Mouse (Mus musculus) small intestine, adult 2 months (tissue): ENCODE data around the gene Napa. TPM values are rescaled to one million over a fixed set of nuclear protein-coding genes. Genes with fewer than 3 reads are reported as not detected.

Source experiments
- H3K27ac ChIP-seq: fragments of 200-500 bp; 2 replicates; pipeline ENCODE4 v1.5.1; 2012; ENCODE audit warnings: low read depth, low read length, control low read depth, inconsistent platforms; ENCODE audit not compliant: insufficient read depth
- H3K27me3 ChIP-seq: fragments of 200-500 bp; 2 replicates; pipeline ENCODE4 v1.6.1; 2012; ENCODE audit warnings: mild to moderate bottlenecking, moderate library complexity, low read length, inconsistent platforms; ENCODE audit not compliant: control insufficient read depth, insufficient read depth
- H3K36me3 ChIP-seq: fragments of 200-500 bp; 2 replicates; pipeline ENCODE4 v1.6.1; 2012; ENCODE audit warnings: mild to moderate bottlenecking, low read length, control low read depth, inconsistent platforms; ENCODE audit not compliant: control insufficient read depth, insufficient read depth
- H3K4me1 ChIP-seq: fragments of 200-500 bp; 2 replicates; pipeline ENCODE4 v1.6.1; 2012; ENCODE audit warnings: low read length, inconsistent platforms, mixed read lengths; ENCODE audit not compliant: control insufficient read depth, insufficient read depth, insufficient read length
- H3K4me3 ChIP-seq: fragments of 200-500 bp; 2 replicates; pipeline ENCODE4 v1.5.1; 2012; ENCODE audit warnings: low read depth, mild to moderate bottlenecking, control low read depth, inconsistent platforms, low read length, moderate library complexity
- CTCF ChIP-seq: fragments of 200-500 bp; IDR thresholded peaks from 2 replicates; pipeline ENCODE4 v1.5.1; 2012; ENCODE audit warnings: low read depth, mild to moderate bottlenecking, control low read depth, inconsistent platforms, low read length, moderate library complexity, mixed read lengths; ENCODE audit not compliant: insufficient replicate concordance, insufficient read length; ENCODE audit errors: extremely low read depth
- POLR2A ChIP-seq: fragments of 200-500 bp; IDR thresholded peaks from 2 replicates; pipeline ENCODE4 v1.6.1; 2012; ENCODE audit warnings: low read depth, mild to moderate bottlenecking, control low read depth, inconsistent platforms, low read length, moderate library complexity
- WGBS: fragments of 180-500 bp; shearing (Covaris S2); methylation state at CpG from one replicate; pipeline ENCODE4 v1.1.7; 2018; 5-methylcytosine and 5-hydroxymethylcytosine counted together
- polyA plus RNA-seq: library from polyadenylated mRNA; depleted of rRNA; stranded (reverse); fragments of >200 nt; gene quantifications from 2 replicates; pipeline ENCODE4 v1.2.3, GENCODE M21; 2012

Gene Napa
- polyA plus RNA-seq, 1 experiment, result 139 TPM

DNA sequence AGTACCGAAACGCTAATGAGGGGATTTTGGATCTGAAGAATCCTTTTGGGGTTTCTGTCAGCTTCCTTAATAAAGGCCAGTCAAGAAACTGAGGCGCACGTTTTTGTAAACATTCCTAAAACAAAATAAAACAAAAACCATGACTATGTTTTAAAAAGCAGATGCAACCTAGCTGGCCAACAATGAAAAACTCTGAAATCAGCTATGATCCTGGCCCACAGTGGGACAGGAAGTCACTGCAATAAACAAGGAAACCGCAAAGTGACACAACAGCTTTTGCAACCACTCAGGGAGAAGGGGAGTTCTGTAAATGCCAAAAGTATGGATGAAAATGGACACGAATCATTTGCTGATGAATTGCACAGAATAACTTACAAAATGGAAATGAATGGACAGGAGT is 45.2 kb upstream of the Napa start:
- H3K27me3 ChIP-seq, result no peaks in the 10 kb centered on the region
- H3K4me3 ChIP-seq, result peak overlapping the region; percentile 63
- 0 out of 2 replicates have a peak overlapping the region, but pooled peaks have one; percentile 7 for H3K27ac ChIP-seq
- H3K4me1 ChIP-seq, result peaks cover 14% of the 10 kb centered on the region; the same call in 1 of the 2 replicates
- TF ChIP-seq POLR2A, result no peak
- no peak for TF ChIP-seq CTCF
- no peaks in the 10 kb centered on the region for H3K36me3 ChIP-seq
- WGBS, result 3% methylated on average over 6 of the region's 6 CpGs

DNA sequence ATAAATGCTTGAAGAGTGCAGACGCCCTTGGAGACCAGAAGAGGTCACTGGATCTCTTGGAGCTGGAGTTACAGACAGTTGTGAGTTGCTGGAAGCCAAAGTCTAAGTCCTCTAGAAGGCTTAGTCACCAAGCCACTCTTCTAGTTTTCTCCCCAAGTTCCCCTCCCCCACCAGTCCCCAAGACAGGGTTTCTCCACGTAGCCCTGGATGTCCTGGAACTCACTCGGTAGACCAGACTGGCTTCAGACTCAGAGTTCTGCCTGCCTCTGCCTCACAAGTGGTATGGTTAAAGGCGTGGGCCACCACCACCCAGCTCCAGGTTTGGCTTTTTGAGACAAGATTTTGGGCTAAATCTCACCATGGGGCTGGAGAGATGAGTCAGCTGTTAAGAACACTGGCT is 43.3 kb upstream of the Napa start:
- no peak overlapping the region for H3K4me3 ChIP-seq
- H3K27me3 ChIP-seq, result no peaks in the 10 kb centered on the region
- H3K27ac ChIP-seq, result peak overlapping the region; percentile 53
- peaks cover 12% of the 10 kb centered on the region; the same call in 1 of the 2 replicates for H3K4me1 ChIP-seq
- no peak for TF ChIP-seq CTCF
- 69% methylated on average over 4 of the region's 4 CpGs for WGBS
- no peaks in the 10 kb centered on the region for H3K36me3 ChIP-seq

DNA sequence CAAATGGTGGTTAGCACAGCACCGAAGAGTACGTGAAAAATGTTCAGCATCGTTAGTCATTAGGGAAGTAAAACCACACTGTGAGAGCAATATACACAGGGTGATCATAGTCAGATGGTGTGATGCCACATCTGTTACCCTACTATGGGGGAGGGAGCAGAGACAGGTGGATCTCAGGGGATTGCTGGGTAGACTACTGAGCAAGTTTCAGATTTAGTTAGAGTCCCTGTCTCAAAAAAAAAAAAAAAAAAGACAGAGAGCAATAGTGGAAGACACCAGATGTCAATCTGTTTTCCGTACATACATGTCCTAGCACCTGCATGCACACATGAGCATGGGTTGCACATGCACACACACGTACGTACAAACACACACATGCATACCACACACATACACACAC is 42.6 kb upstream of the Napa start:
- no peak for TF ChIP-seq POLR2A
- TF ChIP-seq CTCF, result no peak
- Histone ChIP-seq H3K4me1 (peaks cover 12% of the 10 kb centered on the region; the same call in 1 of the 2 replicates), H3K4me3 (no peak overlapping the region), H3K36me3 (no peaks in the 10 kb centered on the region), H3K27me3 (no peaks in the 10 kb centered on the region), H3K27ac (peak overlapping the region; percentile 71)
- WGBS, result 82% methylated on average over 6 of the region's 6 CpGs

DNA sequence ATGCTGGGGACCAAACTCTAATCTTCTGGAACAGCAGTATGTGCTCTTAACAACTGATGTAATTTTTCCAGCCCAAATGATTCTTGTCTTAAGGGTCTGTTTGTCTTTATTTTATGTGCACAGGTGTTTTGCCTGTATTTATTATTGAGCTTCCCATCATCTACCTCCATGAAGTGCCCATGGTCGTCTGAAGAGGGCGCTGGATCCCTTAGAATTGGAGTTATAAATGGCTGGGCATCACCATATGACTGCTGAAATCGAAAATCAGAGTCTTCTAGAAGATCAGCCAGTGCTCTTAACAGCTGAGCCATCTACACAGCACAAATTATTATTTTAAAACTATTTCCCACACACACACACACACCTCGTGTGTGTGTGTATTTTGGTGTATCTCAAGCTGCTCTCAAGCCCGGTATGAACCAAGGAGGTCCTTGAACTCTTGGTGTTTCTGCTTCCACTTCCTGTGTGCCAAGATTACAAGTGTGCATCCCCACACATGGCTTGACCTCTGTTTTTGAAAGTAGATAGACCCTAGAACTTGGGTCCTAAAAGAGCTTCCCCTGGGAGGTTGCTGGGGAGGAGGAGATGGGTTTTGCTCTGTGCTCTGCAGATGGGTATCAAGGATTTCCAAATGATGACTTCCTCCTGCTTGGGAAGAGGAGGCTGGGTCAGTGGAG is 41.7 kb upstream of the Napa start:
- Histone ChIP-seq H3K27ac (peak overlapping the region; percentile 56), H3K36me3 (no peaks in the 10 kb centered on the region), H3K27me3 (no peaks in the 10 kb centered on the region), H3K4me1 (peaks cover 10% of the 10 kb centered on the region; the same call in 1 of the 2 replicates), H3K4me3 (no peak overlapping the region)
- WGBS, result 14% methylated on average over 5 of the region's 5 CpGs
- TF ChIP-seq CTCF (no peak), POLR2A (no peak)

DNA sequence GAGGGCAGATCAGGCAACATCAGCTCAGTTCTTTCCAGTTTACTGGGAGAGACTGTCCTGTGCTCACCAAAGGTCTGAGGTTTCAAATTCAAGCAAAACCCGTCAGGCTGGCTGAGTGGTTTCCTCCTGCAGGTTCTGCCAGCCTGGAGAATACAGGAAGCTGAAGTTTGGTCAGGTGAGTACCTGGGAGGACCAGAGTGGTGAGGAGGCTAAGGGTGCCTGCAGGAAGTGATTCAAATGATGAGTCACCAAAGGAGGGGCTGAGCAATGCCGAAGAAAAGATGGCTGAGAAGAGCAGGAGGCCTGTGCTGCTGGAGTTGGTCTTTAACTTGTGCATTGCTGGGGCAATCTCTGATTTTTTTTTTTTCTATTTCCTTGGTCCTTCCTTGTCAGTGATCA is 41.1 kb upstream of the Napa start:
- H3K4me3 ChIP-seq, result no peak overlapping the region
- H3K27ac ChIP-seq, result peak overlapping the region; percentile 56
- 14% methylated on average over 2 of the region's 2 CpGs for WGBS

DNA sequence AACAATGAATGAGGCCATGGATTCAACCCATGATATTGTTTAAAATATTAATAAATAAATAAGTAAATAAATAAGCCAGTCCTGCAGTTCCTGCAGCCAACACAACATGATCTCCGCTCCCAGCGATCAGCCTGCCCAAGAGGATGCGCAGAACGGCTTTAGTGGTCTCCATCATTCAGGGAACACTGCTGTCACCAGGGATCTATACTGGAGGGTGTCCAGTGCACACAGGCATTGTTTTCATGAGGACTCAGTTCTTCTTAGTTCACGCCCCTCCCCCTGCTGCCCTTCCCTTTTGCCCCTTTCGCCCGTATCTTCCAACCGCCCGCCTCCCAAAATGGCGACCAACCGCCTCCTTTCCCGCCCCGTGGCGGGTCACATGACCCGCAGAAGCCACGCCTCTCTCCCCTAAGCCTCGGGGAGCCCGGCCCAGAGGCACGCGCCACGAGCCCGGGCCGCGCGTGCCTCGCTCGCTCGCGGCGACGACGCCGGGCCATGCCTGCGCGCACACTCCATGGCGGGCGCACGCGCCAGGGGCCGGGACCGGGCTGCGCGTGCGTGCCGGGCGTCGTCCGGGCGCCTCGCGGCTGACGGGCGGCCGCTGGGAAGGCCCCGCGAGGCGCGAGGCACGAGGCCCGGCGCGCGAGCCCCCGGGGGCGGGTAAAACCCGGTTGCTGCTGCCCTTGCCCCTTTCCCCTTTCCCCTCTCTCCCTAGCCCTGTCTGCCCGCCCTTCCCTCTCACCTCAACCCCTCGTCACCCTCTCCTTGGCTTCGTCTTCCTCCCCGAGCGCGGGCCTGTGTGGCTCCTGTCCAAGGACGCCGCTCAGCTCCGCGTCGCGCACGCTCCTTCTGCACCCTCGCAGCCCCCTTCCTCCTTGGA is 36.8 kb upstream of the Napa start, which contains the start of gene Zfp541:
Gene Zfp541 (plus strand): TSS at position 596 of the 880 bp plus-strand sequence.
- Histone ChIP-seq H3K27ac (no peak within 1 kb of the TSS), H3K4me1 (peaks cover 9% of the 10 kb centered on the region; the same call in 1 of the 2 replicates), H3K27me3 (no peaks in the 10 kb centered on the region), H3K36me3 (no peaks in the 10 kb centered on the region), H3K4me3 (no peak within 1 kb of the TSS)
- WGBS, result 63% methylated on average over 80 of the region's 80 CpGs
- TF ChIP-seq CTCF, result no peak
- no peak for TF ChIP-seq POLR2A

More for the DNA sequence above, 41.1 kb upstream of the Napa start:
- no peak for TF ChIP-seq POLR2A
- TF ChIP-seq CTCF, result no peak
- no peaks in the 10 kb centered on the region for H3K36me3 ChIP-seq
- no peaks in the 10 kb centered on the region for H3K27me3 ChIP-seq
- peaks cover 9% of the 10 kb centered on the region; the same call in 1 of the 2 replicates for H3K4me1 ChIP-seq

DNA sequence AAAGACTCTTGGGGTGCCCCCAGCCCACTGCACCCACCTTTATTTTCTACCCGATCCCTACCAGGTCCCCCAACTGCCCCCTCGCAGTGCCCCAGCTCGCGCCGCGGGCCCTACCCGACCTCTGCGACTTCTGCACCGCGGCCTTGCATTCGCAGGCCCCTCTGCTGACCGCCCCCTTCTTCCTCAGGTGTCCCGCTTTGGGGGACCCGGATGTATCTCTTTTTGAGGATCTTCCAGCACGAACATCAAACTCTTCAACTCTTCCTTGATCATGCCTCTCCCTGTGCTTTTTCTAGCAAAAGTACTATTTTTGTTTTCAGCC is 36.2 kb upstream of the Napa start:
- Histone ChIP-seq H3K27ac (no peak overlapping the region), H3K4me3 (no peak overlapping the region), H3K4me1 (peaks cover 5% of the 10 kb centered on the region; the same call in 1 of the 2 replicates), H3K27me3 (no peaks in the 10 kb centered on the region), H3K36me3 (no peaks in the 10 kb centered on the region)
- no peak for TF ChIP-seq CTCF
- TF ChIP-seq POLR2A, result no peak
- WGBS, result 81% methylated on average over 15 of the region's 15 CpGs
